Mouse (Mus musculus): ENCODE results near the gene Cdk18. TPM values are rescaled to one million over a fixed set of nuclear protein-coding genes. Genes with fewer than 3 reads are reported as not detected.

The Cdk18 gene
- total RNA-seq, 1 experiment, result 9.6 TPM

- Histone ChIP-seq H3K9me3 (ENCODE audit: control insufficient read depth, insufficient read depth, low read depth, low read length) (no peaks in the 10 kb centered on the region), H3K9ac (ENCODE audit: insufficient read depth, low read depth, low read length, poor library complexity, severe bottlenecking) (no peak overlapping the region), H3K27ac (ENCODE audit: insufficient read depth, low read depth, low read length, poor library complexity, severe bottlenecking) (no peak overlapping the region), H3K36me3 (ENCODE audit: control insufficient read depth, insufficient read depth, low read length, poor library complexity, severe bottlenecking) (no peaks in the 10 kb centered on the region), H3K4me1 (ENCODE audit: control insufficient read depth in 2 of 2, insufficient read depth in 2 of 2, low read length in 2 of 2, poor library complexity in 1 of 2) (peaks cover 0 to 6% of the 10 kb centered on the region in 2 experiments; a peak in 1 of 4 replicates), H3K4me3 (ENCODE audit: insufficient read depth in 1 of 2, low read depth in 1 of 2, low read length in 2 of 2, poor library complexity in 1 of 2, severe bottlenecking in 1 of 2) (no peak overlapping the region)
- no peak for DNase-seq (ENCODE audit: low read depth, low spot score)
- TF ChIP-seq HCFC1 (IDR thresholded peaks at IDR 0.05; ENCODE audit: borderline replicate concordance, insufficient read depth, low read length) (no peak), ZC3H11A (IDR thresholded peaks at IDR 0.05; ENCODE audit: borderline replicate concordance, low read depth, low read length) (no peak), ZNF384 (IDR thresholded peaks at IDR 0.05; ENCODE audit: low read depth, low read length) (no peak), MAFK (IDR thresholded peaks at IDR 0.05; ENCODE audit: insufficient read depth, low read depth, low read length) (no peak), CHD2 (IDR thresholded peaks at IDR 0.05; ENCODE audit: low read depth, low read length) (no peak)
- in situ Hi-C loops (cut with MboI; ENCODE audit: low sequenced_read_pairs in 2 of 2, unreplicated experiment in 2 of 2), result no loop called here
Measured at GRCm38 (mm10) chr1:132171619-132172018, 32.1 kb upstream of the Cdk18 start.

- no peak for DNase-seq (ENCODE audit: low read depth, low spot score)
- in situ Hi-C loops (cut with MboI; ENCODE audit: low sequenced_read_pairs in 2 of 2, unreplicated experiment in 2 of 2), result no loop called here
- no peaks in the 10 kb centered on the region for H3K36me3 ChIP-seq (ENCODE audit: control insufficient read depth, insufficient read depth, low read length, poor library complexity, severe bottlenecking)
- no peak overlapping the region for H3K27ac ChIP-seq (ENCODE audit: insufficient read depth, low read depth, low read length, poor library complexity, severe bottlenecking)
- H3K4me1 ChIP-seq (ENCODE audit: control insufficient read depth in 2 of 2, insufficient read depth in 2 of 2, low read length in 2 of 2, poor library complexity in 1 of 2), result peaks cover 0 to 6% of the 10 kb centered on the region in 2 experiments; a peak in 1 of 4 replicates
- H3K4me3 ChIP-seq (ENCODE audit: insufficient read depth in 1 of 2, low read depth in 1 of 2, low read length in 2 of 2, poor library complexity in 1 of 2, severe bottlenecking in 1 of 2), result no peak overlapping the region
- no peak overlapping the region for H3K9ac ChIP-seq (ENCODE audit: insufficient read depth, low read depth, low read length, poor library complexity, severe bottlenecking)
- TF ChIP-seq MAFK (IDR thresholded peaks at IDR 0.05; ENCODE audit: insufficient read depth, low read depth, low read length), result no peak
- no peak for TF ChIP-seq ZNF384 (IDR thresholded peaks at IDR 0.05; ENCODE audit: low read depth, low read length)
- TF ChIP-seq HCFC1 (IDR thresholded peaks at IDR 0.05; ENCODE audit: borderline replicate concordance, insufficient read depth, low read length), result no peak
- no peak for TF ChIP-seq CHD2 (IDR thresholded peaks at IDR 0.05; ENCODE audit: low read depth, low read length)
- TF ChIP-seq ZC3H11A (IDR thresholded peaks at IDR 0.05; ENCODE audit: borderline replicate concordance, low read depth, low read length), result no peak
- no peaks in the 10 kb centered on the region for H3K9me3 ChIP-seq (ENCODE audit: control insufficient read depth, insufficient read depth, low read depth, low read length)
Measured at GRCm38 (mm10) chr1:132170698-132171097, 31.2 kb upstream of the Cdk18 start.

- Histone ChIP-seq H3K9me3 (ENCODE audit: control insufficient read depth, insufficient read depth, low read depth, low read length) (no peaks in the 10 kb centered on the region), H3K27ac (ENCODE audit: insufficient read depth, low read depth, low read length, poor library complexity, severe bottlenecking) (no peak overlapping the region), H3K36me3 (ENCODE audit: control insufficient read depth, insufficient read depth, low read length, poor library complexity, severe bottlenecking) (no peaks in the 10 kb centered on the region), H3K9ac (ENCODE audit: insufficient read depth, low read depth, low read length, poor library complexity, severe bottlenecking) (no peak overlapping the region), H3K4me1 (ENCODE audit: control insufficient read depth in 2 of 2, insufficient read depth in 2 of 2, low read length in 2 of 2, poor library complexity in 1 of 2) (peaks cover 0 to 12% of the 10 kb centered on the region in 2 experiments; a peak in 2 of 4 replicates), H3K4me3 (ENCODE audit: insufficient read depth in 1 of 2, low read depth in 1 of 2, low read length in 2 of 2, poor library complexity in 1 of 2, severe bottlenecking in 1 of 2) (no peak overlapping the region)
- in situ Hi-C loops (cut with MboI; ENCODE audit: low sequenced_read_pairs in 2 of 2, unreplicated experiment in 2 of 2), result loop anchor here in 1 of 2 experiments (10.0 kb wide), 1 partner anchor 67 kb away; no protein-coding TSS in a partner anchor
- no peak for TF ChIP-seq HCFC1 (IDR thresholded peaks at IDR 0.05; ENCODE audit: borderline replicate concordance, insufficient read depth, low read length)
- TF ChIP-seq ZC3H11A (IDR thresholded peaks at IDR 0.05; ENCODE audit: borderline replicate concordance, low read depth, low read length), result no peak
- no peak for TF ChIP-seq MAFK (IDR thresholded peaks at IDR 0.05; ENCODE audit: insufficient read depth, low read depth, low read length)
- TF ChIP-seq ZNF384 (IDR thresholded peaks at IDR 0.05; ENCODE audit: low read depth, low read length), result no peak
- no peak for TF ChIP-seq CHD2 (IDR thresholded peaks at IDR 0.05; ENCODE audit: low read depth, low read length)
- no peak for DNase-seq (ENCODE audit: low read depth, low spot score)
Measured at GRCm38 (mm10) chr1:132168115-132168767, 28.8 kb upstream of the Cdk18 start.

GRCm38 (mm10) chr1:132165859-132166258, 26.4 kb upstream of the Cdk18 start:
- no peak overlapping the region for H3K4me3 ChIP-seq (ENCODE audit: insufficient read depth in 1 of 2, low read depth in 1 of 2, low read length in 2 of 2, poor library complexity in 1 of 2, severe bottlenecking in 1 of 2)
- in situ Hi-C loops (cut with MboI; ENCODE audit: low sequenced_read_pairs in 2 of 2, unreplicated experiment in 2 of 2), result loop anchor here in 1 of 2 experiments (10.0 kb wide), 1 partner anchor 69 kb away; no protein-coding TSS in a partner anchor
- H3K9ac ChIP-seq (ENCODE audit: insufficient read depth, low read depth, low read length, poor library complexity, severe bottlenecking), result no peak overlapping the region
- H3K36me3 ChIP-seq (ENCODE audit: control insufficient read depth, insufficient read depth, low read length, poor library complexity, severe bottlenecking), result no peaks in the 10 kb centered on the region
- no peak overlapping the region for H3K27ac ChIP-seq (ENCODE audit: insufficient read depth, low read depth, low read length, poor library complexity, severe bottlenecking)
- H3K4me1 ChIP-seq (ENCODE audit: control insufficient read depth in 2 of 2, insufficient read depth in 2 of 2, low read length in 2 of 2, poor library complexity in 1 of 2), result peaks cover 0 to 12% of the 10 kb centered on the region in 2 experiments; a peak in 2 of 4 replicates
- DNase-seq (ENCODE audit: low read depth, low spot score), result peak; percentile 74
- TF ChIP-seq HCFC1 (IDR thresholded peaks at IDR 0.05; ENCODE audit: borderline replicate concordance, insufficient read depth, low read length) (no peak), ZC3H11A (IDR thresholded peaks at IDR 0.05; ENCODE audit: borderline replicate concordance, low read depth, low read length) (peak; percentile 75), CHD2 (IDR thresholded peaks at IDR 0.05; ENCODE audit: low read depth, low read length) (no peak), MAFK (IDR thresholded peaks at IDR 0.05; ENCODE audit: insufficient read depth, low read depth, low read length) (no peak), ZNF384 (IDR thresholded peaks at IDR 0.05; ENCODE audit: low read depth, low read length) (no peak)
- H3K9me3 ChIP-seq (ENCODE audit: control insufficient read depth, insufficient read depth, low read depth, low read length), result no peaks in the 10 kb centered on the region
